Mouse (Mus musculus) kidney, adult 2 months (tissue): ENCODE results near the gene Rab33b.

Source experiments
- CTCF ChIP-seq: fragments of 200-500 bp; conservative IDR thresholded peaks from 2 replicates; pipeline ENCODE4 v1.5.1; 2011; ENCODE audit warnings: low read depth, mild to moderate bottlenecking, control low read depth, low read length, moderate library complexity, mixed read lengths; ENCODE audit not compliant: insufficient read depth, insufficient read length
- POLR2A ChIP-seq: fragments of 200-500 bp; IDR thresholded peaks from one replicate; pipeline ENCODE4 v1.6.1; 2011; ENCODE audit warnings: low read depth, low read length, control low read depth

- TF ChIP-seq CTCF (no peak), POLR2A (no peak)
These were observed 49.9 kb downstream of the Rab33b start for GRCm38 (mm10) chr3:51533573-51533972.
